Mouse (Mus musculus) spleen, adult 2 months (tissue): Measurements from ENCODE around the gene Abhd13. TPM values are rescaled to one million over a fixed set of nuclear protein-coding genes. Genes with fewer than 3 reads are reported as not detected.

Experiments used
- DNase-seq, 2 experiments: peaks; one replicate each; pipeline versions ENCODE4 v3.0.0 to v3.0.0-alpha.2; 2012 to 2021; ENCODE audit warnings: low spot score in 2 of 2, low read depth in 1 of 2
- H3K27ac ChIP-seq: fragments of 200-500 bp; 2 replicates; pipeline ENCODE4 v1.5.1; 2012; ENCODE audit warnings: low read length, inconsistent platforms; ENCODE audit not compliant: insufficient read depth
- H3K27me3 ChIP-seq: fragments of 200-500 bp; 2 replicates; pipeline ENCODE4 v1.6.1; 2012; ENCODE audit warnings: mild to moderate bottlenecking, moderate library complexity, low read length, inconsistent platforms; ENCODE audit not compliant: control insufficient read depth, insufficient read depth
- H3K36me3 ChIP-seq: fragments of 200-500 bp; 2 replicates; pipeline ENCODE4 v1.6.1; 2012; ENCODE audit warnings: mild to moderate bottlenecking, low read length, inconsistent platforms; ENCODE audit not compliant: control insufficient read depth, insufficient read depth
- H3K4me1 ChIP-seq: fragments of 200-500 bp; 2 replicates; pipeline ENCODE4 v1.6.1; 2011; ENCODE audit warnings: inconsistent platforms; ENCODE audit not compliant: control insufficient read depth, insufficient read depth, insufficient read length
- H3K4me3 ChIP-seq: fragments of 200-500 bp; 2 replicates; pipeline ENCODE4 v1.5.1; 2011; ENCODE audit warnings: mild to moderate bottlenecking, inconsistent platforms; ENCODE audit not compliant: insufficient read depth, insufficient read length; ENCODE audit errors: extremely low read depth
- CTCF ChIP-seq: fragments of 200-500 bp; IDR thresholded peaks from 2 replicates; pipeline ENCODE4 v1.5.1; 2011; ENCODE audit warnings: mild to moderate bottlenecking, inconsistent platforms; ENCODE audit not compliant: insufficient read depth, insufficient read length, insufficient replicate concordance; ENCODE audit errors: extremely low read depth
- POLR2A ChIP-seq: fragments of 200-500 bp; IDR thresholded peaks from 2 replicates; pipeline ENCODE4 v1.6.1; 2011; ENCODE audit warnings: low read depth, low read length, inconsistent platforms
- WGBS: fragments of 180-500 bp; shearing (Covaris S2); methylation state at CpG from one replicate; pipeline ENCODE4 v1.1.7; 2018; 5-methylcytosine and 5-hydroxymethylcytosine counted together
- polyA plus RNA-seq: library from polyadenylated mRNA; depleted of rRNA; stranded (reverse); fragments of >200 nt; gene quantifications from 2 replicates; pipeline ENCODE4 v1.2.3, GENCODE M21; 2012

The Abhd13 gene
- polyA plus RNA-seq, 1 experiment, result 3.0 TPM

- no peak for TF ChIP-seq CTCF
- no peak for TF ChIP-seq POLR2A
- WGBS, result 67% methylated on average over 1 of the region's 1 CpGs
- peaks cover 6% of the 10 kb centered on the region; the same call in 1 of the 2 replicates for H3K4me1 ChIP-seq
- no peaks in the 10 kb centered on the region for H3K36me3 ChIP-seq
- H3K27ac ChIP-seq, result no peak overlapping the region
- H3K27me3 ChIP-seq, result no peaks in the 10 kb centered on the region
- no peak overlapping the region for H3K4me3 ChIP-seq
- no peak for DNase-seq
Measured at GRCm38 (mm10) chr8:9979746-9980145, 2.2 kb downstream of the Abhd13 start.

GRCm38 (mm10) chr8:9980188-9980587 is 2.7 kb downstream of the Abhd13 start:
- Histone ChIP-seq H3K27ac (no peak overlapping the region), H3K4me3 (no peak overlapping the region), H3K36me3 (no peaks in the 10 kb centered on the region), H3K27me3 (no peaks in the 10 kb centered on the region), H3K4me1 (peaks cover 6% of the 10 kb centered on the region; the same call in 1 of the 2 replicates)
- TF ChIP-seq POLR2A (no peak), CTCF (no peak)
- no peak for DNase-seq

GRCm38 (mm10) chr8:10004115-10004514 is 26.6 kb downstream of the Abhd13 start:
- no peaks in the 10 kb centered on the region for H3K36me3 ChIP-seq
- DNase-seq, result no peak
- H3K4me3 ChIP-seq, result no peak overlapping the region
- H3K27me3 ChIP-seq, result no peaks in the 10 kb centered on the region
- TF ChIP-seq CTCF (no peak), POLR2A (no peak)
- WGBS, result 81% methylated on average over 7 of the region's 7 CpGs
- H3K27ac ChIP-seq, result no peak overlapping the region
- no peaks in the 10 kb centered on the region for H3K4me1 ChIP-seq

GRCm38 (mm10) chr8:10006156-10006985 is 28.9 kb downstream of the Abhd13 start, which contains the start of gene Tnfsf13b:
Tnfsf13b (plus strand) TSS chr8:10006467.
- no peak for TF ChIP-seq POLR2A
- WGBS, result 66% methylated on average over 16 of the region's 16 CpGs
- no peak for DNase-seq

GRCm38 (mm10) chr8:10006986-10007659 is 29.6 kb downstream of the Abhd13 start:
- no peak for DNase-seq
- no peaks in the 10 kb centered on the region for H3K4me1 ChIP-seq
- no peaks in the 10 kb centered on the region for H3K36me3 ChIP-seq
- H3K27me3 ChIP-seq, result no peaks in the 10 kb centered on the region
- TF ChIP-seq CTCF (no peak), POLR2A (no peak)
- WGBS, result 7% methylated on average over 29 of the region's 29 CpGs
- peak overlapping the region; percentile 6; the same call in 1 of the 2 replicates for H3K4me3 ChIP-seq
- H3K27ac ChIP-seq, result no peak overlapping the region

More at GRCm38 (mm10) chr8:10006156-10006985, 28.9 kb downstream of the Abhd13 start, which contains the start of gene Tnfsf13b:
- Histone ChIP-seq H3K4me1 (no peaks in the 10 kb centered on the region), H3K36me3 (no peaks in the 10 kb centered on the region), H3K27me3 (no peaks in the 10 kb centered on the region), H3K27ac (no peak within 1 kb of the TSS), H3K4me3 (peak within 1 kb of the TSS; percentile 6; the same call in 1 of the 2 replicates)

- TF ChIP-seq POLR2A (no peak), CTCF (no peak)
- WGBS, result 50% methylated on average over 6 of the region's 6 CpGs
- DNase-seq, result no peak
- Histone ChIP-seq H3K27me3 (no peaks in the 10 kb centered on the region), H3K36me3 (no peaks in the 10 kb centered on the region), H3K4me1 (no peaks in the 10 kb centered on the region), H3K27ac (no peak overlapping the region), H3K4me3 (no peak overlapping the region)
Measured at GRCm38 (mm10) chr8:10007660-10008028, 30.1 kb downstream of the Abhd13 start.
